7 mouse cellular contexts compared by ENCODE assay signal in genomic region chr15:11906021-11906570, GRCm38 (mm10). TPM values are rescaled to one million over a fixed set of nuclear protein-coding genes. Genes with fewer than 3 reads are reported as not detected.
DNase-seq lines count a peak whose midpoint lies in the region; ATAC-seq and TF ChIP-seq lines count a peak whose summit lies in the region.

No protein-coding gene starts in this region.

- no peak overlapping the region for H3K9ac ChIP-seq in liver, embryonic 14.5 days (replicated peaks)
- H3K9ac ChIP-seq in neural tube, embryonic 14.5 days (replicated peaks; ENCODE audit: low read depth, low read length) = no peak overlapping the region

- no peak for TF ChIP-seq EP300 in liver, embryonic 14.5 days (IDR thresholded peaks at IDR 0.05; ENCODE audit: low read depth)

- H3K27ac ChIP-seq in liver, embryonic 14.5 days = no peak overlapping the region
- H3K27ac ChIP-seq in neural tube, embryonic 14.5 days (ENCODE audit: low read depth, low read length) = no peak overlapping the region

- ATAC-seq in Patski = peak; percentile 28
- ATAC-seq in liver, embryonic 14.5 days (ENCODE audit: insufficient read depth) = peak; percentile 26; the same call in 1 of the 2 replicates
- ATAC-seq in neural tube, embryonic 14.5 days (ENCODE audit: low read depth) = no peak; the same call in 1 of the 2 replicates

- WGBS in liver, embryonic 14.5 days (ENCODE audit: insufficient replicate concordance) = under 1% methylated on average over 36 of the region's 36 CpGs
- WGBS in neural tube, embryonic 14.5 days = under 1% methylated on average over 36 of the region's 36 CpGs

- no peak for TF ChIP-seq CTCF in Patski (IDR thresholded peaks at IDR 0.05)
- TF ChIP-seq CTCF in liver, embryonic 14.5 days (IDR thresholded peaks at IDR 0.05; ENCODE audit: low read depth) = no peak

- no peak for DNase-seq in Patski (ENCODE audit: low read depth, low spot score)
- peak; percentile 35 for DNase-seq in brain, adult 2 months (ENCODE audit: low read depth, low spot score)
- DNase-seq in gastrocnemius, postnatal 25 days = peak; percentile 25
- DNase-seq in kidney, adult 18-20 months = peak; percentile 33
- DNase-seq in liver, embryonic 14.5 days (ENCODE audit: low read depth in 3 of 3, low spot score in 3 of 3) = no peak
- no peak for DNase-seq in spleen, postnatal 10 days (ENCODE audit: low spot score in 2 of 2)

- H3K4me3 ChIP-seq in liver, embryonic 14.5 days (ENCODE audit: insufficient read depth in 1 of 2, low read depth in 2 of 2, low read length in 2 of 2) = peak overlapping the region; percentile 48 to 53
- H3K4me3 ChIP-seq in neural tube, embryonic 14.5 days (ENCODE audit: low read depth, low read length) = peak overlapping the region; percentile 50

- H3K4me2 ChIP-seq in liver, embryonic 14.5 days (ENCODE audit: low read depth) = peak overlapping the region; percentile 30
- peak overlapping the region; percentile 99 for H3K4me2 ChIP-seq in neural tube, embryonic 14.5 days (ENCODE audit: low read depth, low read length)

- H3K9me3 ChIP-seq in liver, embryonic 14.5 days (ENCODE audit: control insufficient read depth, low read length) = no peaks in the 10 kb centered on the region
- H3K9me3 ChIP-seq in neural tube, embryonic 14.5 days (ENCODE audit: control insufficient read depth, low read length) = no peaks in the 10 kb centered on the region

- H3K4me1 ChIP-seq in liver, embryonic 14.5 days (replicated peaks; ENCODE audit: control insufficient read depth in 2 of 2, insufficient read depth in 2 of 2, low read length in 1 of 2) = no peaks in the 10 kb centered on the region
- H3K4me1 ChIP-seq in neural tube, embryonic 14.5 days (ENCODE audit: control insufficient read depth, insufficient read depth, low read length) = peaks cover 21% of the 10 kb centered on the region; the same call in 1 of the 2 replicates

- POLR2A ChIA-PET in Patski (lab: Charles Lee) = interaction anchor here (0.7 kb wide), 2 partner anchors 137 to 152 kb away, joined by 3 to 6 read pairs; no protein-coding TSS in a partner anchor

- in situ Hi-C loops in Patski (cut with MboI; ENCODE audit: low pct_unique_long_range_greater_than_20kb) = loop anchor here (5.0 kb wide), 2 partner anchors 61 to 499 kb away; no protein-coding TSS in a partner anchor

- no peaks in the 10 kb centered on the region for H3K27me3 ChIP-seq in Patski
- H3K27me3 ChIP-seq in liver, embryonic 14.5 days (ENCODE audit: control insufficient read depth, insufficient read depth, low read length) = peaks cover 50% of the 10 kb centered on the region
- H3K27me3 ChIP-seq in neural tube, embryonic 14.5 days (ENCODE audit: control insufficient read depth, insufficient read depth, low read length) = peaks cover 44% of the 10 kb centered on the region

- H3K36me3 ChIP-seq in liver, embryonic 14.5 days (replicated peaks; ENCODE audit: control insufficient read depth, insufficient read depth, low read depth) = no peaks in the 10 kb centered on the region
- no peaks in the 10 kb centered on the region for H3K36me3 ChIP-seq in neural tube, embryonic 14.5 days (ENCODE audit: control insufficient read depth, insufficient read depth, low read length)

- CTCF ChIA-PET in Patski (lab: Charles Lee) = interaction anchor here (1.2 to 6.1 kb wide), 3 partner anchors 65 to 153 kb away, joined by 3 to 46 read pairs (median 3); no protein-coding TSS in a partner anchor

RNA-seq across cellular contexts. Expression of gene Npr3, which starts 1.0 kb away (rescaled TPM):
- 15.9 TPM for polyA plus RNA-seq in Patski (2021)
- 10 to 100 TPM; 12.2 to 16.2 TPM for total RNA-seq in gastrocnemius, postnatal 25 days (2021)
- polyA plus RNA-seq in liver, embryonic 14.5 days (2012; rRNA removed) = 1.3 and 1.8 TPM in 2 replicates
- 1.7 and 2.4 TPM in 2 replicates for polyA plus RNA-seq in liver, embryonic 14.5 days (2014; fragmentation: Nextera tagmentation; extraction: Ambion mirVana)
- 1.4 and 2.6 TPM in 2 replicates for polyA plus RNA-seq in neural tube, embryonic 14.5 days (2014; fragmentation: Nextera tagmentation; extraction: Ambion mirVana)

Comparison
In these comparisons a context has a peak if more than half of its experiments do, and no peak if none do; other contexts are left out.
1. DNase-seq: peak in brain, adult 2 months (single experiment), gastrocnemius, postnatal 25 days (single experiment) and kidney, adult 18-20 months (single experiment); none in Patski (single experiment), liver, embryonic 14.5 days (0 of 3) and spleen, postnatal 10 days (0 of 2).